Mouse (Mus musculus): ENCODE results near the gene Cnnm2.

Cnnm2 gene

GRCm38 (mm10) chr19:46848381-46849268, 87.2 kb downstream of the Cnnm2 start:
- DNase-seq (ENCODE audit: low spot score), result no peak

DNA sequence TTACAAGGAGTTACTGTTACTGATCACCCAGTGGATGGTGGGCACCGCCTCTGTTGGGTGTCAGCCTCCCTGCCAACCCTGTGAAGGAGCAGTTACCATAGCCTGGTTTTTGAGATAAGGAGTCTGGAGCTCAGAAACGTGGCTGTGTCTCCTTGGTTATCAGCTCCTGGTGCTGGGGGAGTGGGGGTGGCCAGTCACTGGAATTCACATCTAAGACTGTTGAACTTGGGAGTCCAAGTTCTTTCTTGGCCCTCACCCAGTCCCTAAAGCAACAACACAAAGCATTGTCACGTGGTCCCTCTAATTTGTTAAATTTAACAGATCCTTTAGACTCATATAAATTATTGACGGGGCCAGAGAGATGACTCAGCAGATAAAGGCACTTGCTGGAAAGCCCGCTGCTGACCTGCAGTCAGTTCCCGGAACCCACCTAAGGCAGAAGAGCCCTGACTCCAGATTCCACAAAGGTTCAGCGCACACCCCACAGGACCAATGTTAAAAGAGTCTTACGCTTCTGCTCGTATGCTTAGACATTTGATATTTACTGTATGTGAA, 88.1 kb downstream of the Cnnm2 start:
- DNase-seq (ENCODE audit: low spot score), result no peak

DNA sequence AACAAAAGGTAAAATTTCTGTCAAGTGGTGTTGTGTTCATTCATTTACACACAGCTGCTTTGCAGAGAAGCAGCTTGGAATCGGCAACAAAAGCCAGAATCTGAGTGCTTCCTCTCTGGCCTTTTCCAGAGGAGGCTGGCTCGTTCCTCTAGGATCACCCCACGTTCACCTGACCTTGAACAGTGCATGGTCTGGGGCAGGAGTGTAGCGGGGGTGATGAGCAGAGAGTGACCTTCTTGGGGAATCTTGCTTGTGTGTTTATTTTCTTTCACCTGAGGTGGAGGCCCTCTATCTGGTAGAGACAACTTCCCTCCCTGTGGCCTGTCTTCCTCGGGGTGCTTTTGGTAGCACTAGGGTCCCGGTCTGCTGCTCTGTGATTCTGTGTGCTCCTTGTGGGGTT, 94.8 kb downstream of the Cnnm2 start:
- DNase-seq (ENCODE audit: low spot score), result no peak

- DNase-seq (ENCODE audit: low spot score), result no peak
These were observed 95.4 kb downstream of the Cnnm2 start for GRCm38 (mm10) chr19:46856780-46857179.

- DNase-seq (ENCODE audit: low spot score), result no peak
These were observed 96.0 kb downstream of the Cnnm2 start for GRCm38 (mm10) chr19:46857277-46857989.

DNA sequence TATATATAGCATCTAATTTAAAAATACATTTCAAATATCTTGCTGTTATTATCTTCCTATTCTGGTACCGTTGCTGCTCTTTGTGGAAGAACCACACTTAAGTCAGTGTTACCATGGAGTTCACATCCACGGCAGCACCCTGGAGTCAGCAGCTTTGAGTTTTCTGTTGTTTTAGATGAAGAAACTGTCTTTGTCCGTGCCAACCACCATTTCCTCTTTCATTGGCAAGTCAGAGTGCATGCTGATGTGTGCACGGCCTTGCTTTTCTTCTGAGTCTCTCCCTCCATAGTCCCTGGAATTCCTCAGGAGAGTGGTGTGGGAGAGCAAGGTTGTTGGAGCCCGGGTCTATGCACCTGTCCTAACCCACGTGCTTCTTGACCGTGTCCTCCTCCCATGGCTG, 96.8 kb downstream of the Cnnm2 start:
- no peak for DNase-seq (ENCODE audit: low spot score)

DNA sequence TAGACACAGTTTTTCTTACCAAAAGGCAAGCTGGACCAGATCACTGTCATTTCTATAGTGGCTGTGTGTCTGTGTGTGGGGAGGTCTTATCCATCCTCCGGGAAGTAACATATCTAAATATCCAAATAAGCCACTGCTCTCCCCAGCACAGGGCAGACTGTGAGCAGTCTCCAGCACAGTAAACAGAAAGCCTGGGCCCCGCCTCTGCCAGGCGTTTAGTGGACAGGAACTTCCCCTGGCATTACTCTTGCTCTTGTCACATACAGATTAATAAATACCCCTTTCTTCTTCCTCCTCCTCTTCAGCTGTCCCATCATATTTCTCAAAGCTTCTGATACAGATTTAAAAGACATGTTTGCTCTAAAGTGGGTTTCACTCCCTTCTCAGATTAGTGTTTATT, 101.2 kb downstream of the Cnnm2 start:
- no peak for DNase-seq (ENCODE audit: low spot score)

- DNase-seq (ENCODE audit: low spot score), result no peak
These were observed 102.0 kb downstream of the Cnnm2 start for GRCm38 (mm10) chr19:46863236-46863927.

DNA sequence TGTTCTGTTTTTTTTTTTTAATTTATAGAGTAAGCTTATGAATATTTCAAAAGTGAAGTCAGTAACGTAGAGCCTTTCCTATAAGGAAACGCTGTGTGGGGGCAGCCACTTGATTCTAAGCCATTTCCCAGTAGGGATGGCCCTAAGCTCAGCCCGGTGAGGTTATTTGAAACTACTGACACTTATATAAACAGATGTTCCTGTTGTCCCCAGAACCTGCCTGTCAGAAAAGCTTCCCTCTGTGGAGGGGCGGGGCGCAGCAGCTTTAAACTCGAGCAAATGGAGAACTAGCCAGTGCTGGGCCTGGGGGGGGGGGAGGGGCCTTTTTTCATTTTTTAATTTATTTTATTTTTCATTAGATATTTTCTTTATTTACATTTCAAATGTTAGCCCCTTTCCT, 102.7 kb downstream of the Cnnm2 start:
- DNase-seq (ENCODE audit: low spot score), result no peak

DNA sequence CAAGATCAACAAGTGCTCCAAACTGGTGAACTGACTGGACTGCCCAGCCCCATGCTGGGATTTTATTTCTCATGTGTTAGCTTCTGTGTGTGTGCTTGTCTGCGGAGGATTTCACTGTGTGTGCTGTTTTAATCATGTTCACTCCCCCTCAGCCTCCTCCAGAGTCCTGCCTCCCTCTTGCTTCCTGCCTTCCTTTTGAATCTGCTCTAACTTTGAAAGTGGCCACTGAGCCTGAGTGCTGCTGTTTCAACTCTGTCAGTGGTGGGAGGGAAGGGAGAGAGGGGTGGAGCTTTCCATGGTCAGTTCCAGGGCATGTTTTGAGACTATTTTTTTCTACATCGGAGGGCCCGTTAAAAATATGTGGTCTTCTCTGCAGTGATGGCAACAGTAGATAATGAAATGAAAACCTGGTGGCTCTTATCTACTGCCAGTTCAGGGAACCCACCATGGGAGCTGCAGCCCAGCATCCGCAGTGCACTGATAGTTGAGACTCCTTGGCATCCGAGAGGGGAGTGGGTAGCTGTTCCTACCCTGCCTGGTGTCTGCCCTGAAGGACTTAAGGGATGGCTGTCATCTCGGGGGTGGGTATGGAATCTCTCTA, 103.4 kb downstream of the Cnnm2 start:
- DNase-seq (ENCODE audit: low spot score), result no peak

DNA sequence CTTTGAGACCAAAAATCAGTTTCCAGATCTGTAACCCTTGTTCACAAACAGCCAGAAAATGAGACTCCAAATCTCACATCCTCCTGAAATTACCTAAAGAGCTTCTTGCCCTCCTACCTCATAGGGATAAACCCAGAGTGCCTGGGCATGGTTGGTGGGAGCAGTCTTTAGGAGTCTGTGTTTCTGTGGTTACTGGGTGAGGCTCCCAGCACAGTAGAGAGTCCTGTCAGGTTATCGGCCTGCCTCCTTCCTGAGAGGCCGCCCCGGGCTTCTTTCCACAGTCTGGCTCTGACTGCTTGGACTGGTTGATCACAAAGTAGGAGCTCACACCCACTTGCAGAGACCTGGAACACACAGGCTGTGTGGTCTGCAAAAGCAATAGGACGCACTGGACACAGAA, 104.0 kb downstream of the Cnnm2 start:
- DNase-seq (ENCODE audit: low spot score), result no peak

- no peak for DNase-seq (ENCODE audit: low spot score)
These were observed 107.7 kb downstream of the Cnnm2 start for GRCm38 (mm10) chr19:46869049-46869448.

DNA sequence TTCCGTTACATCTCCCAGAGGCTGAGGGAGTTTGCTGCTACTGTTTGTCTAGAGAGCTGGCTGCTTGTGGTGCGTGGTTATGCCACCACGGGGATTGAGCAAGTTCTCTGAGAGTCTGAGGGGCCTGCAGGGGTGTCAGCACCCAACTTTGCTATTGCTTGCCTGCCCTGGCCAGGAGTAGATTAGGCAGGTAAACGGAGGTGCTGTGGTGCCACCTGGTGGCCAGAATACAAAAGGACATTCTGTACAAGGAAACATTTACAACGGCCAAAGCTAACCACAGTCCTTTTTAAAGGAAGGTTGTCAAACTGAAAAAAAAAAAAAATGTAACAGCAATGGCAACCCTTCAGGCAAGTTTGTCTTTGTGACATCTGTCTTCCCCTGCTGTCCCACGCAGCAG, 108.1 kb downstream of the Cnnm2 start:
- DNase-seq (ENCODE audit: low spot score), result peak; percentile 77

GRCm38 (mm10) chr19:46871096-46871495, 109.7 kb downstream of the Cnnm2 start:
- no peak for DNase-seq (ENCODE audit: low spot score)

DNA sequence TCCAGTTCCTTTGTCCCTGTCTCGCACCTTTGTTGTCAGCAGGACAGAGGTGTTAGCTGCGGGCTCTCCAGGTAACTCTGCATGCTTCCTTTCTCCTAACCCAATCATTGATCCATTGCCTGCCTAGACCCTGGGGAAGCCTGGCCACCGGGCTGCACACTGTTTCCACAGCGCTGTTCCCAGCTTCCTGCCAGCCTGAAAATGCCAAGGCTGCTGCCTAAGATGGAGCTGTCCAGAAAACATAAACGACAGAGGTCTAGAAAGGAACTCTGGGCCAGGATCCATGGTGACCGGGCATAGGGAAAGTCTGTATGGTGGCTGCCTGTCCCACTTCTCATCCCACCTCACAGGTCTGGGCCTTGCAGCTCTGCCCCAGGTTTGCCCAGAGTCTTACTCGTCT, 110.3 kb downstream of the Cnnm2 start:
- no peak for DNase-seq (ENCODE audit: low spot score)

- no peak for DNase-seq (ENCODE audit: low spot score)
These were observed 112.5 kb downstream of the Cnnm2 start for GRCm38 (mm10) chr19:46873924-46874323.

- peak; percentile 85 for DNase-seq (ENCODE audit: low spot score)
These were observed 114.4 kb downstream of the Cnnm2 start for GRCm38 (mm10) chr19:46875790-46876189.

DNA sequence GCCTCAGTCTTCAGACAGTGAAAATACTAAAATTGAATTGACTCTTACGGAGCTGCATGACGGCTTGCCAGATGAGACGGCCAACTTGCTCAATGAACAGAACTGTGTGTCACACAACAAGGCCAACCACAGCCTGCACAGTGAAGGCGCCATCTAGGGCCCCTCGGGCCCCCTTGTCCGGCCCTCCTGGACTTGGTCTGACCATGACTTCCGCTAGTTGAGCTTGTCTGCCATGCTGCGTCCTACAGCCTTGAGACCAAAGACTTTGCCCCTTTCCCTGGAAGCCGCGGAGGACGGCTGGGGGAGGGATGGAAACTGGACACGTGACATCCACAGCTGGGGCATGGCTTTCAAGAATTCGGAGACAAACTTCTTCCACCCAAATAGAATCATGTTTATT, 116.5 kb downstream of the Cnnm2 start:
- DNase-seq (ENCODE audit: low spot score), result no peak

DNA sequence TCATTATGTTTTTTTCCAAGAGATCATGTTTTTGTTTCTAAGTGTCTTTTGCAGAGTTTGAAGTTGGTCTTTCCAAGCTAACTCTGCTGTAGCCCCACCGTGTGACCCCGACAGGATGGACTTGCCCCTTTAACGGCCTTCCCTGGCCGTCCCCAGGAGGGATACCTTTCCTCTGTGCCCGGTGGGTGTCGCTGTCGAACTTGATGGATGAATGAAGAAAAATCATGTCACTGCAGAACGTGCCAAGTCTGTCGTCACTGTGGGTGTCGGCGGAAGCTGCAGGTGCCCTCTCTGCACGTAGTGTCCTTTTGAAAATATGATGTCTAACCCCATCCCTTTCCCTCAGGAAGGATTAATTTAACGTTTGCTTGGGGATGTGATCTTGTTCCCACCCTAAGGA, 117.0 kb downstream of the Cnnm2 start:
- DNase-seq (ENCODE audit: low spot score), result peak; percentile 43

DNA sequence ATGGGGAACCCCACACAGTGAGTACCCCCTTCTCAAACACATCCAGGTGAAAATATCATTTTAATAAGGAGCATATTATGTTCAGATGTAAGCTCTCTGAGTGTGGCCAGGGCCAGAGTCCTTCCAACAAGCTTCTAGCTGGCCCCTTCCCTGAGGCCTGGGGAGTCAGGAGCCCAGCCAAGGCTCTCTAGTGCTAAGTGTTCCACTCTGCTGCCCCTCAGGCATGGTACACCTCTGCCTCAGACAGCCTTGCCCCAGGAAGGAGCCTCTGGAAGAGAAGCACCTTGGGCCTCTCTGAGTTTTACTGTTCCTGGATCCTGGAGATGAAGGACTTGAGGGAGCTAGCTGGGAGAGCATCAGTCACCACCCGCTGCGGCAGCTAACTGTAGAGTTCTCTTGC, 118.5 kb downstream of the Cnnm2 start:
- DNase-seq (ENCODE audit: low spot score), result no peak

DNA sequence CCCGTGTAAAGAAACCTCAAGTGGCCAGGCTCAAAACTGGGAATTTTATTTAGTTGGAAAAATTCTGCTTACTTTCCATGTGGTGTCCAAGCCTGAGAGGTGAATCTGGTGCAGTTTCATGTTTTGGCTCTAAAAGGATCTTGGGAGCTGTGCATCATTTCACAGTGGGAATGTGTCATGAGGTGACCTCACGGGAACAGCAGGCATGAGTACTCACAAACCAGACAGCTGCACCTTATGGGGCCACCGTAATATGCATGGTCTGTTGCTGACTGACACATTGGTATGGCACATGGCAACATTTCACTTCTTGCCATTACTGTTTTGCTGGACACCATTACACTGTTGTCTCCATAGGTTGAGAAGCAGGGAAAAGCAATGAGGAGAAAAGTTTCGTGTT, 124.0 kb downstream of the Cnnm2 start:
- DNase-seq (ENCODE audit: low spot score), result no peak

DNA sequence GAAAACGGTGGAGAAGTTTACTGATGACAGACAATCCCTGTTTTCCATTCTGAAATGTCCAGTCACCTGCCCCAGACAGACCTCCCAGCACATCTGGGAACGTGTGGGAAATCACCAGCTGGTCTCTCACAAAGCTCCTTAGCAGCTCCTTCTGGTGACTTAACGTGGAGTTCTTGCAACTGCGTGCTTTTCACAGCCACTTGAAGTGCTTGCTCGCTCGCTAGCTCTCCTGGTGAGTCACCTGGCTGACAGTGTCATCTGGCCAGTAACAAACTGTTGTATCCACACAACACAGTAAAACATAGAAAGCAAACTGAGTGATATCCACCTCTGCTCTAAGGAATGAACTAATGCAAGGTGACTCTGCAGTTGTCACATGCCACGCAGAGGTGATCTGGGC, 125.4 kb downstream of the Cnnm2 start:
- DNase-seq (ENCODE audit: low spot score), result no peak

All from layer of hippocampus, adult 9-10 months (tissue).